Mouse (Mus musculus) ovary, adult 18-20 months (tissue): Measurements from ENCODE around the gene Ttc16.

ENCODE experiments used
- DNase-seq: peaks from one replicate; pipeline ENCODE4 v3.0.0; 2022; ENCODE audit warnings: low spot score, mixed read lengths

Ttc16 gene

GRCm38 (mm10) chr2:32779714-32780113 lies 4.3 kb upstream of the Ttc16 start:
- no peak for DNase-seq

GRCm38 (mm10) chr2:32779131-32779530 lies 3.7 kb upstream of the Ttc16 start:
- DNase-seq, result peak; percentile 43

- no peak for DNase-seq
Measured at GRCm38 (mm10) chr2:32778081-32778480, 2.6 kb upstream of the Ttc16 start.

- no peak for DNase-seq
Measured at GRCm38 (mm10) chr2:32776192-32776591, 759 bp upstream of the Ttc16 start.

- DNase-seq, result no peak
Measured at GRCm38 (mm10) chr2:32772626-32773279, 2.7 kb downstream of the Ttc16 start.

GRCm38 (mm10) chr2:32771886-32772285 lies 3.5 kb downstream of the Ttc16 start:
- DNase-seq, result no peak

- DNase-seq, result no peak
Measured at GRCm38 (mm10) chr2:32769327-32770085, 5.9 kb downstream of the Ttc16 start.

GRCm38 (mm10) chr2:32768661-32769285 lies 6.7 kb downstream of the Ttc16 start:
- no peak for DNase-seq

GRCm38 (mm10) chr2:32767241-32767640 lies 8.2 kb downstream of the Ttc16 start:
- DNase-seq, result no peak

GRCm38 (mm10) chr2:32763353-32763752 lies 12.1 kb downstream of the Ttc16 start:
- no peak for DNase-seq

- no peak for DNase-seq
Measured at GRCm38 (mm10) chr2:32761859-32762258, 13.6 kb downstream of the Ttc16 start.

- DNase-seq, result no peak
Measured at GRCm38 (mm10) chr2:32761361-32761760, 14.1 kb downstream of the Ttc16 start.

- DNase-seq, result no peak
Measured at GRCm38 (mm10) chr2:32759001-32759400, 16.4 kb downstream of the Ttc16 start.

GRCm38 (mm10) chr2:32758503-32758902 lies 16.9 kb downstream of the Ttc16 start:
- DNase-seq, result no peak

- peak; percentile 96 for DNase-seq
Measured at GRCm38 (mm10) chr2:32757056-32757845, 18.2 kb downstream of the Ttc16 start, which contains the start of gene Tor2a. Tor2a (plus strand) TSS chr2:32757234.

GRCm38 (mm10) chr2:32756674-32757055 lies 18.8 kb downstream of the Ttc16 start:
- no peak for DNase-seq

- DNase-seq, result no peak
Measured at GRCm38 (mm10) chr2:32752181-32752580, 23.3 kb downstream of the Ttc16 start.

GRCm38 (mm10) chr2:32751665-32752033 lies 23.8 kb downstream of the Ttc16 start:
- no peak for DNase-seq

GRCm38 (mm10) chr2:32750887-32751664 lies 24.4 kb downstream of the Ttc16 start:
- peak; percentile 48 for DNase-seq

GRCm38 (mm10) chr2:32750199-32750598 lies 25.2 kb downstream of the Ttc16 start:
- no peak for DNase-seq

GRCm38 (mm10) chr2:32749082-32749481 lies 26.4 kb downstream of the Ttc16 start:
- DNase-seq, result no peak
